Mouse (Mus musculus): Measurements from ENCODE around the gene AI854703.

DNA sequence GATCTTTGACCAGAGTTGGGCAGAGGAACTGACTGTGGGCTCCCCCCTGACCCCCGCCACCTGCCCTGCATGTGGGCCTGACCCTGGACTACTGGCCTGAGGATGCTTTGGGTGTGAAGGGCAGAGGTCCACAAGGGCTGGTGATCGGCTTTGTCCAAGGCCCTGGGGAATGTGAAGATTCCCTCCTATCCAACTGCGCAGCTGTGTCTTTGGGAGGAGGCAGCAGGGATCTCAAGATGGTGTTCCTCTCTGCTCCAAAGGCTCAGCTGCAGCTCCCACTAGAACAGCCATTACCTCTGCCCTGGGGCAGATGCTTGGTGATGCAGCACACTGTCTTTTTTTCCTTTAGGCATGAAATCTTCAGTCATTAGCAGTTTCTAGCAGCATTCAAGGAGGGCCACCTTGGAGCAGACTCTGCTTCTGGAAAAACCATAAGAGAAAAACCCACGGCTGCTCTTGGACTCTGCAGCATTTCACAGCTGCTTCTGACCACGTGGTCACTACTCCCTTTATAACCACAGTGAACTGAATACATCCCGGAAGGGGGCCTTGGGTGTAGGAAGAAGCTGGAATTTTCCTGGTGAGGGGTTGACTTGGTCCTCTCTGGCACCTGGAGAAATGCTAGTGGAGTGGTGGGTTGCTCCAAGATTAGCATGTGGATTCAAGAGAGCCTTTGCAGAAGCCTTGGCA is 11.4 kb downstream of the AI854703 start:
- TF ChIP-seq CTCF (IDR thresholded peaks at IDR 0.05; ENCODE audit: low read depth, low read length), result no peak
- no peak for TF ChIP-seq POLR2A (IDR thresholded peaks at IDR 0.05; ENCODE audit: extremely low read depth, insufficient read depth, low read length)

All from liver, adult 2 months (tissue).